Mouse (Mus musculus) liver, embryonic 14.5 days (tissue): ENCODE data around the gene Thap8. TPM values are rescaled to one million over a fixed set of nuclear protein-coding genes. Genes with fewer than 3 reads are reported as not detected.

ENCODE experiments used
- ATAC-seq: fragments of 200-750 bp; cut with Nextera tagmentation; 2 replicates; pipeline ENCODE4 v1.8.0; 2017; ENCODE audit warnings: moderate number of reproducible peaks, mild to moderate bottlenecking, moderate library complexity; ENCODE audit not compliant: insufficient read depth
- DNase-seq, 3 experiments: peaks; one replicate each; pipeline ENCODE4 v3.0.0-alpha.2; 2012 to 2013; ENCODE audit warnings: low read depth in 3 of 3, low spot score in 3 of 3
- H3K27ac ChIP-seq: fragments of 300-500 bp; sonication (generic); 2 replicates; pipeline ENCODE4 v1.5.1; 2014; ENCODE audit warnings: moderate library complexity, mild to moderate bottlenecking, control low read depth, inconsistent platforms
- H3K27me3 ChIP-seq: fragments of 300-500 bp; sonication (generic); 2 replicates; pipeline ENCODE4 v1.6.1; 2014; ENCODE audit warnings: mild to moderate bottlenecking, low read length, moderate library complexity; ENCODE audit not compliant: control insufficient read depth, insufficient read depth
- H3K36me3 ChIP-seq: fragments of 300-500 bp; sonication (generic); replicated peaks from 2 replicates; pipeline ENCODE4 v1.6.1; 2014; ENCODE audit warnings: low read depth; ENCODE audit not compliant: control insufficient read depth, insufficient read depth
- H3K4me1 ChIP-seq, 2 experiments: fragments of 200-500 bp in 1 of 2; fragments of 300-500 bp in 1 of 2; sonication (generic) in 1 of 2; replicated peaks; 2 replicates each; pipeline ENCODE4 v1.6.1; 2012 to 2014; ENCODE audit warnings: antibody characterized with exemption in 1 of 2, inconsistent platforms in 1 of 2, low read length in 1 of 2; ENCODE audit not compliant: control insufficient read depth in 2 of 2, insufficient read depth in 2 of 2
- H3K4me2 ChIP-seq: fragments of 300-500 bp; sonication (generic); 2 replicates; pipeline ENCODE4 v1.6.1; 2014; ENCODE audit warnings: low read depth, mild to moderate bottlenecking, control low read depth, moderate library complexity
- H3K4me3 ChIP-seq, 2 experiments: fragments of 200-500 bp in 1 of 2; fragments of 300-500 bp in 1 of 2; sonication (generic) in 1 of 2; 2 replicates each; pipeline ENCODE4 v1.5.1; 2012 to 2014; ENCODE audit warnings: low read depth in 2 of 2, low read length in 2 of 2, mild to moderate bottlenecking in 2 of 2, control low read depth in 1 of 2, inconsistent platforms in 1 of 2, moderate library complexity in 1 of 2; ENCODE audit not compliant: insufficient read depth in 1 of 2
- H3K9ac ChIP-seq: fragments of 300-500 bp; sonication (generic); replicated peaks from 2 replicates; pipeline ENCODE4 v1.6.1; 2014; ENCODE audit warnings: mild to moderate bottlenecking, control low read depth, moderate library complexity
- H3K9me3 ChIP-seq: fragments of 300-500 bp; sonication (generic); 2 replicates; pipeline ENCODE4 v1.6.1; 2016; ENCODE audit warnings: low read length, mixed read lengths; ENCODE audit not compliant: control insufficient read depth
- CTCF ChIP-seq: IDR thresholded peaks from 2 replicates; pipeline ENCODE4 v1.5.1; 2016; ENCODE audit warnings: antibody characterized with exemption, low read depth, control low read depth
- EP300 ChIP-seq: IDR thresholded peaks from 2 replicates; pipeline ENCODE4 v1.6.1; 2016; ENCODE audit warnings: antibody characterized with exemption, low read depth
- WGBS: fragments of 180-500 bp; shearing (Covaris S2); extraction: QIAGEN DNeasy Blood & Tissue Kit; methylation state at CpG from one replicate; pipeline ENCODE4 v1.1.7; 2014; ENCODE audit not compliant: insufficient replicate concordance; 5-methylcytosine and 5-hydroxymethylcytosine counted together
- polyA plus RNA-seq, 2 experiments: library from polyadenylated mRNA; depleted of rRNA in 1 of 2; stranded (reverse) in 1 of 2; unstranded in 1 of 2; fragments of >200 nt; fragmentation: Nextera tagmentation in 1 of 2; extraction: Ambion mirVana in 1 of 2; gene quantifications; 2 replicates each; pipeline versions ENCODE4 v1.2.1 to v1.2.3; 2012 to 2014

Thap8 gene
- polyA plus RNA-seq, 2 experiments = 0.03 TPM; not detected in 1

DNA sequence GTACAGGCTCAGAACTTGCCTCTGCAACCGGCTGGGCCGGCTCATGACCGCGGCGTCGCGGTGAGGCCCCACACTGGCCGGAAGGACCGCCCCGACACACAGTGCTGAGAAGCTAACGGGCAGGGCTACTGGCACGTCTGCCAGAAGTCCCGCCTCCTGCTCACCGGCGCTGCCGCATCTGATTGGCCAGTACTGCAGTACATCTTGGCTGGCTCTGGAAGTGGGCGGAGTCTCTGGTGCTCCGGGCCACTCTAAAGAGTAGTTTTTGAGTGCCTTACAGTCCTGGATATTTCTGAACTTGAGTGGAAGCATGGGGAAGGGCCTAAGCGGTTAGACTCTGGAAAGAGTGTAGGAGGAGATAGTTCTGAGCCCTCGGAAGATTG, 42.4 kb downstream of the Thap8 start:
- Histone ChIP-seq H3K27me3 (no peaks in the 10 kb centered on the region), H3K4me1 (peaks cover 9 to 13% of the 10 kb centered on the region in 2 experiments; a peak in 3 of 4 replicates), H3K4me3 (peak overlapping the region; percentile 73 to 77), H3K36me3 (no peaks in the 10 kb centered on the region), H3K9ac (peak overlapping the region; percentile 73), H3K27ac (peak overlapping the region; percentile 59), H3K4me2 (peak overlapping the region; percentile 91), H3K9me3 (no peaks in the 10 kb centered on the region)
- no peak for TF ChIP-seq CTCF
- TF ChIP-seq EP300 = no peak
- DNase-seq (peak; percentile 94 to 95 (median 94)), ATAC-seq (peak; percentile 96)
- WGBS = under 1% methylated on average over 20 of the region's 20 CpGs

DNA sequence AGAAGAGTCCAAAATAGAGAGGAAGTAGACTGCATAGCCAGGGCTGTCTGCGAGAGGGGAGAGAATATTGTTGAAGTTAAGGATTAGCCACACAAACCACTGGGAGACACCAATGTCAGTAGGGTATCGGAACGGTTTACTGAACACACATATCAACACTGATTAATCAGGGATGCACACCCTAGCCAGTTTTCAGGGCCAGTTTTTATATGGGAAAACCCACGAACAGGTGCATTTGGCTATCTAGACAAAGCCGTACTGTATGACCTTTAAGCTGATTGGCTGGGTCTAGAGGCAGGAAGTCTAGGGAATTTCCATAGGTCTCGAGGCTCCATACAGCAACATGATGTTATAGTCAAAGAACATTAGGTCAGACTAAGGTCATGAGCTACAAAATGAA, 43.0 kb downstream of the Thap8 start:
- Histone ChIP-seq H3K27me3 (no peaks in the 10 kb centered on the region), H3K4me1 (peaks cover 9 to 13% of the 10 kb centered on the region in 2 experiments; a peak in 3 of 4 replicates), H3K36me3 (no peaks in the 10 kb centered on the region), H3K9me3 (no peaks in the 10 kb centered on the region), H3K9ac (peak overlapping the region; percentile 66), H3K4me2 (peak overlapping the region; percentile 91), H3K4me3 (peak overlapping the region; percentile 65 to 77), H3K27ac (peak overlapping the region; percentile 59)
- WGBS = 3% methylated on average over 6 of the region's 6 CpGs
- TF ChIP-seq EP300 = no peak
- no peak for TF ChIP-seq CTCF
- ATAC-seq (peak; percentile 1; the same call in 1 of the 2 replicates), DNase-seq (peak in 1 of 3 experiments; percentile 63)

DNA sequence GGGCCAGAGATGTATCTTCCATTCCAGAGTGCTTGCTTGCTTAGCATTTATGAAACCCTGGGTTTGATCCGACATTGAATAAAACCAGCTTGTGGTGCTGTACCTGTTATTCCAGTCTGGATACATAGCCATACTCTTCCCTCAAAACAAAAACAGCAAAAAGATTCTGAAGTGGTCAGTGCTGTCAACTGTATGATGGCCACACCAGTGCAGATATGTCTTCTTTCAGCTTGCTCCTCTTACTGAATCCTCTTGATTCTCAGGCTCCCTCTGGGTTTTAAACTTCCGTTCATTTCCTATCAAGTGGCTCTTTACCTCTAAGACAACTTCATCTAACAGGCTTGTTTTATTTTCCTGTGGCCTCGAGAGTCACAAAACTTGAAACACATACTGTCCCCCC, 43.9 kb downstream of the Thap8 start, which contains the start of gene Sdhaf1:
Gene Sdhaf1 (minus strand): TSS at position 101 of the 400 bp plus-strand sequence.
- Histone ChIP-seq H3K4me1 (peaks cover 9 to 13% of the 10 kb centered on the region in 2 experiments; a peak in 3 of 4 replicates), H3K27me3 (no peaks in the 10 kb centered on the region), H3K4me3 (peak within 1 kb of the TSS; percentile 65 to 77), H3K4me2 (peak within 1 kb of the TSS; percentile 91), H3K9me3 (no peaks in the 10 kb centered on the region), H3K36me3 (no peaks in the 10 kb centered on the region), H3K27ac (peak within 1 kb of the TSS; percentile 59), H3K9ac (peak within 1 kb of the TSS; percentile 66)
- 62% methylated on average over 3 of the region's 3 CpGs for WGBS
- no peak for ATAC-seq
- no peak for DNase-seq
- TF ChIP-seq EP300 = no peak
- no peak for TF ChIP-seq CTCF

DNA sequence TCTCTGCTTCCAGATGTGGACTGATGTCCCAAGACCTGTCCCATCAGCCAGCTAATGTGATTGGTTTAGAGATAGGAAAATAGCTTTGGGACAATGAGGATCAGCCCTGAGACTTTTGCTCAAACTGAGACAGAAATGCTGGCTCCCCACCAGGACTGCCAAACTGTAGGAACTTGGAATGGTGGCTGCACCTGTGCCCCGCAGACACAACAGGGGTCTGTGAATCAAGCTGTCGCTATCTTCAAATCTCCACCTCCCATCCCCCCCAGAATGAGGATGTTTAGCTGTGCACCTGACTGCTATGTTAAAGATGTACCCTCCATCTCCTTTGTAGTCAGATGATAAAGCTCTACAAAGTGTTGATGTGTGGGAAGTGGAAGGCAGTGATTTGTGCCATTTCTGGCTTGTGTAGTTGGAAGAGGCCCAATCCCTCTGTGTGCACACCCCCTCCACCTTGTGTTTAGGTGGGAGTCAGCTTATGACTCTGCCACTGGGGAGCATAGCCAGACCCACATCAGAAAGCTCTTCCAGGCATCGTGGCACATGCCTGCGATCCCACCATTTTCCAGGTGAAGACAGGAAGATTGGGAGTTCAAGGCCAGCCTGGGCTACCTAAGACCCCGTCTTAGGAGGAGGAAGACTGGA, 44.5 kb downstream of the Thap8 start:
- no peak for ATAC-seq
- Histone ChIP-seq H3K9ac (no peak overlapping the region), H3K36me3 (no peaks in the 10 kb centered on the region), H3K9me3 (no peaks in the 10 kb centered on the region), H3K4me1 (peaks cover 9 to 13% of the 10 kb centered on the region in 2 experiments; a peak in 3 of 4 replicates), H3K4me2 (no peak overlapping the region), H3K27me3 (no peaks in the 10 kb centered on the region), H3K4me3 (no peak overlapping the region), H3K27ac (no peak overlapping the region)
- WGBS = 57% methylated on average over 5 of the region's 5 CpGs
- TF ChIP-seq CTCF (no peak), EP300 (no peak)
- no peak for DNase-seq

DNA sequence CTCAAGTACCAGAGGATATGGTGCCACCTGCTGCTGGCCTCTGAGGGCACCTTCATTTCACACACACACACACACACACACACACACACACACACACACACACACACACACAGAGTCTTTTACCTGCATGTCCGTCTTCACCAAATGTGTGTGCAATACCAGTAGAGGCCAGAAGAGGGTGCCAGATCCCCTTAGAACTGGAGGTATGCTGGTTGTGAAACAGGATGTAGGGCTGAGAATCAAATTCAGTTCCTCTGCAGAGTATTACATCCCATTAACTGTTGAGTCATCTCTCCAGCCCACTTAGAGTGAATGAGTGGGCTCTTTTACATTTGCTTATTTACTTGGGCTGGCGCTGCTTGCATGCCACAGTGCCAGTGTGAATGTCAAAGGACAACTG, 45.5 kb downstream of the Thap8 start:
- peak in 2 of 3 experiments; percentile 48 to 59 for DNase-seq
- TF ChIP-seq EP300 (no peak), CTCF (peak; percentile 84)
- 48% methylated on average over 2 of the region's 2 CpGs for WGBS
- Histone ChIP-seq H3K27ac (no peak overlapping the region), H3K9me3 (no peaks in the 10 kb centered on the region), H3K4me2 (no peak overlapping the region), H3K4me3 (no peak overlapping the region), H3K9ac (no peak overlapping the region), H3K27me3 (no peaks in the 10 kb centered on the region), H3K4me1 (peaks cover 9 to 13% of the 10 kb centered on the region in 2 experiments; a peak in 3 of 4 replicates), H3K36me3 (no peaks in the 10 kb centered on the region)
- no peak for ATAC-seq
